Mouse (Mus musculus) monocyte, adult 5-6 weeks (primary cell): ENCODE results near the gene Slc25a21. TPM values are rescaled to one million over a fixed set of nuclear protein-coding genes. Genes with fewer than 3 reads are reported as not detected.

Experiments
- ATAC-seq: fragments of 153-309, 156-312 bp; replicated peaks from 2 replicates; pipeline ENCODE4 v1.8.0; 2017; ENCODE audit warnings: mild to moderate bottlenecking; ENCODE audit not compliant: low TSS enrichment, insufficient number of reproducible peaks, severe bottlenecking, poor library complexity, low FRiP score
- total RNA-seq: library from RNA; stranded (forward); fragments of 200-1000, 200-491, 200-594 nt; gene quantifications from 3 replicates; pipeline ENCODE4 v1.2.3, GENCODE M21; 2017

Gene Slc25a21
- total RNA-seq, 1 experiment from 2014 or later = not detected

GRCm38 (mm10) chr12:57187032-57187431 lies 10.2 kb downstream of the Slc25a21 start:
- ATAC-seq = no peak

GRCm38 (mm10) chr12:57186126-57186525 lies 11.1 kb downstream of the Slc25a21 start:
- no peak for ATAC-seq

GRCm38 (mm10) chr12:57185475-57185874 lies 11.8 kb downstream of the Slc25a21 start:
- ATAC-seq = no peak

- no peak for ATAC-seq
Measured at GRCm38 (mm10) chr12:57184401-57185147, 12.7 kb downstream of the Slc25a21 start.

- ATAC-seq = no peak
Measured at GRCm38 (mm10) chr12:57179465-57180188, 17.6 kb downstream of the Slc25a21 start.

- ATAC-seq = no peak
Measured at GRCm38 (mm10) chr12:57178818-57179217, 18.5 kb downstream of the Slc25a21 start.

GRCm38 (mm10) chr12:57163294-57163693 lies 34.0 kb downstream of the Slc25a21 start:
- ATAC-seq = no peak

- no peak for ATAC-seq
Measured at GRCm38 (mm10) chr12:57162840-57163239, 34.4 kb downstream of the Slc25a21 start.

- ATAC-seq = no peak
Measured at GRCm38 (mm10) chr12:57159904-57160303, 37.4 kb downstream of the Slc25a21 start.

GRCm38 (mm10) chr12:57158266-57158665 lies 39.0 kb downstream of the Slc25a21 start:
- no peak for ATAC-seq

GRCm38 (mm10) chr12:57138937-57139336 lies 58.3 kb downstream of the Slc25a21 start:
- no peak for ATAC-seq

GRCm38 (mm10) chr12:57137809-57138208 lies 59.5 kb downstream of the Slc25a21 start:
- no peak for ATAC-seq

GRCm38 (mm10) chr12:57118602-57119001 lies 78.7 kb downstream of the Slc25a21 start:
- no peak for ATAC-seq

- no peak for ATAC-seq
Measured at GRCm38 (mm10) chr12:57115516-57115915, 81.8 kb downstream of the Slc25a21 start.

- no peak for ATAC-seq
Measured at GRCm38 (mm10) chr12:57109363-57109762, 87.9 kb downstream of the Slc25a21 start.

- ATAC-seq = no peak
Measured at GRCm38 (mm10) chr12:57102322-57102721, 95.0 kb downstream of the Slc25a21 start.

GRCm38 (mm10) chr12:57100549-57100948 lies 96.7 kb downstream of the Slc25a21 start:
- no peak for ATAC-seq

GRCm38 (mm10) chr12:57099066-57099465 lies 98.2 kb downstream of the Slc25a21 start:
- no peak for ATAC-seq

GRCm38 (mm10) chr12:57098371-57098770 lies 98.9 kb downstream of the Slc25a21 start:
- ATAC-seq = no peak

GRCm38 (mm10) chr12:57093107-57093506 lies 104.2 kb downstream of the Slc25a21 start:
- ATAC-seq = no peak
